Mouse (Mus musculus) thymus, postnatal 14 days (tissue): ENCODE data around the gene Slco1a1.
"Not testable (repeated sequence)": the region's sequence is repeated elsewhere in the genome, so short reads cannot be mapped to it uniquely, and the experiment has no call there.

Source experiments
- DNase-seq: peaks from one replicate; pipeline ENCODE4 v3.0.0; 2021

The Slco1a1 gene

DNA sequence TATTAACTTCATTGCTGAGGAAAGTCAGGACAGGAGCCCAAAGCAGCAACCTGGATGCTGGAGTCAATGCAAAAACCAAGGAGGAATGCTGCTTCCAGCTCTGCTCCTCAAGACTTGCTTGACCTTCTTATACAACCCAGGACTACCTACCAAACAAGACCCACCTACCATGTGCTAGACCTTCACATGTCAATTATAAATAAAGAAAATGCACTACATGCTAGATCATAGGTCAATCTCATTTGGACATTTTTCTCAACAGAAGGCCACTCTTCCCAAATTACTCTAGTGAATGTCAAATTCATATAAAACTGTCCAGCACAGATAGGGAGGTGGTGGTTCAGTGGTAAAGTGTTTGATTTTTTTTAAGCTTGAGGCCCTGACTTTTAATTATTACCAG is at the start of gene Slco1a1:
Slco1a1 (minus strand) TSS at position 101 of the 400 bp plus-strand sequence.
- no peak for DNase-seq

DNA sequence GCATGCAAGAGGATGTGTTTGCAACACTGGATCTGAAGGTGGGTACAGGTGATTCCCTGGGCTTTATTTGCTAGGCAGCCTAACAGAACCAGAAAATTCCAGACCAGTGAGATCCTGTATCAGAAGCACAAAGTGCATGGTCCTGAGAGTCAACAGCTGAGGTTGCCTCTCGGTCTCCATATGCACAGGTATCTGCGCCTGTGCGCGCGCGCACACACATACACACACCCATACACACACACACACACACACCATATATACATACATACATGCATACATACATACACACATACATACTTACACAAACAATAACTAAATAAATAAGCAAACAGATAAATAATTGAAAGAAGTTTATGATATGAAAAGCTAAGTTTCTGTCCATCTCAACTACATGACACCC is 40.0 kb upstream of the Slco1a1 start:
- DNase-seq: no peak

DNA sequence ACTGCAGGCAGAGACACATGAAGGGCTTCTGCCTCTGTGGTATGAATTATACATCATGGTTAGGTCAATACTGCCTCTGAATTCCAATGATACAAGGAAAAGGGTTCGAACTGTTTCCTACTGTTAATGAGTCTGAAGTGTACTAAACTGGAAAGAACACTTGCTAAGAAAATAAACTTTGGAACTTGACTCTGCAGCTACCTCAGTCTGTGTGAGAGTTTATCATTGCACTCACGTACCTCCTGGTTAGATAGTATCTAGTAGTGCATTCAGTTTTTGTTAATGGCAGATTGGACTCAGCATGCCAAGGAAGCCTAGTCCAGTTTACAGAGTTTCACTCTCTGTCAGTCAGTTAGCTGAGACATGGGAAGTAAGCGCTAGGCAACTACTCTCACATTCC is 37.9 kb upstream of the Slco1a1 start:
- no peak for DNase-seq

DNA sequence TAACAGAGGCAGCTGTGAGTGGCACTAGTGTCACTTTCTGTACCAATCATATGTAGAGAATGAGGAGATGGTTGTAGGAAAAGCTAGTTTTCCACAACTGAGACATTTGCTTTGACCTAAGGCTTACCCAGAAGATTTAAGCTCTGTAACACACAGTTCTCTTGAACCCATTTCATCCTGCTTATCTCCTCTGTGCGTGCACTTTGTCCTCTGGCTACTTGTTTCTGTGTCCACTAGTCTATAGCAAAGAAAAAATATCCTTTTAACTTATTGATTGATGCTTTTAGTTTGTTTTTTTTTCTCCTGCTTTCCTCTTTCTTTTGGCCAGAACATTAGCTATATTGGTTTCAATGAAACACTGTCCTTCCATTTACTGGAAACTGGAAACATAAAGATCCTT is 15.7 kb upstream of the Slco1a1 start:
- DNase-seq: no peak

DNA sequence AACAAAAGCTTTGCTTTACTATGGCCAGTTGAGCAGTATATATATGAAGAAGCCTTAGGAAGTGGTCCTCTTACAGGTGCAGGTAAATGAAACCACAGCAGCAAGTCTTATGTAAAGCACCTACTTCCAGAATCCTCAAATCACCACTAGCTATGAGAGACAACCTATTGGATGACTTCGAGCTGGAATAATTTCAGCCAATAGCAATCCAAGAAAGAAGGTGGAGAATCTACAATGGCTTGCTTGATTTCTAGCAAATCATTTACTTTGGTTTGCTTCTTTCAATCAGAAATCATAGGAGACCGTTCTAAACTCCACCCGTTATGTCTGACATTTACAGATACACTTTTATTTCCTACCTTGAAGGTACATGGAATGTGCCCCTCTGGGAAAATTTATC is 15.1 kb upstream of the Slco1a1 start:
- no peak for DNase-seq

DNA sequence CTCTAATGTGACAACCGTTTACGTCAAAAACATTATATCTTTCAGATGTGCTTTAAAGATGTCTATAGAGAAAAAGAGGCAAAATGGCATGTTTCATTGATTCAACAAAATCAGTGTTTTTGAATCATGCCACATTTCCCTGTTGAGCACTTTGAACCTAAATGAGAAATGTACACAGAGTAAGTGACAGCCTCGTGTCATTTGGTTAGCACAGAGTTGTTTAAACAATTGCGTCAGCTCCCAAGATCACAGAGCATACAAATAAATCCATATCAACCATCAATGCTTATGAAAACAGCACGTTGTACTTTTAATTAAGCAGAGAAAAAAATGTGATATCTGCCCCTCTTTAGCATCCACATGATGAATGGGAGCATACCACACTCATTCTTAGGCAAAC is 13.7 kb upstream of the Slco1a1 start:
- no peak for DNase-seq

DNA sequence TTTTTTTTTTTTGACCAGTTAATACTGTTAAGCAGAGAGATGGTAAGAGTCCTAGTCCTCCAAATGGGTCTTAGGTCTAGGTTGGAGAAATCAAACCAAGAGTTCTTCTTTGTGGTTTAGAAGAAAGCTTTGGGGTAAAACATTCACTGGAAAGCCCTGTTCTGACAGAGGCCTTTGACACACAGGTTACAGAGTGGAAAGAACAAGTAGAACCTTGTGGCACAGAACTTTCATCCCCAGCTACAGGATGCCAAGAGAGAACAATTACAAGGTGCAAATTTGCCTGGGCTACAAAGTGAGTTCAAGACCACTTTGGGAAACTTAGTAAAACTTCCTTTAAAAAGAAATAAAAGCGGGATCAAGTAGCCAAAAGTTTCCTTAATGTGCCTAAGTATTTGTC is 6.3 kb downstream of the Slco1a1 start:
- DNase-seq: no peak

DNA sequence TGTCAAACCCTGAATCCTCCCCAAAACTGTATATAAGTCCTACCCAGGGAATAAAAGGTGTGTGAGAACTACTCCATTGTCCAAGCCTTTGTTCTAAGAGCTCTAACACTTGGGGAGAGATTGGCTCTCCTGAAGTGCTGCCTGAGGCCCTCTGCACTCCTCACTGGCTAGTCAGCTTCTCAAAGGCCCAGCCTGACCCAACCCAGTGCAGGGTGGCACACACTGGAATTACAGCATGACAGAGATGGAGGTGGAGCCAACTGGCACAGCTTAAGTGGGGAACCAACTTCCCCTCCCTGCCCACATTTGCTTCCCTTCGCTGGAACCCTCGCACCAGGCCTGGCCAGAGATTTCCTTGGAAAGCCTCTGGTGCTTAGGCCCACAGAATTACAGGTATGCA is 48.6 kb downstream of the Slco1a1 start:
- no peak for DNase-seq

DNA sequence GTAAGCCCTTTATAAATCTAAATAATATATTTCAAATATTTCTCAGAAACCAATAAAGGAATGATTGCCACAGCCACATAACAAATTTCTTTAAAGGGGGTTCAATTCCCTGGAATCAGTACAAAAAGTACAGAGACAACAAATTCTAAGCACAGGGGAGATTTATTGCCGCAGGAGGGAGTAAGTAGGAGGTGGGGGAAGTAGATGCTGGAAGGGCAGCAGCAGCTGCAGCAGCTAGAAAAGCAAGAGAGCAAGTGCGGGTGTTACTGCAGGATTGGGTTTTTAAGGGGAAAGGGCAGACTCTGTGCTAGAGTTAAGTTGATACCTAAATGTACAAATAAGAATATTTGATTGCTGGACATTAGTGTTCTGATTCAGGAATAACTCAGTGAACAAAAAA is 57.0 kb downstream of the Slco1a1 start:
- DNase-seq: no peak

DNA sequence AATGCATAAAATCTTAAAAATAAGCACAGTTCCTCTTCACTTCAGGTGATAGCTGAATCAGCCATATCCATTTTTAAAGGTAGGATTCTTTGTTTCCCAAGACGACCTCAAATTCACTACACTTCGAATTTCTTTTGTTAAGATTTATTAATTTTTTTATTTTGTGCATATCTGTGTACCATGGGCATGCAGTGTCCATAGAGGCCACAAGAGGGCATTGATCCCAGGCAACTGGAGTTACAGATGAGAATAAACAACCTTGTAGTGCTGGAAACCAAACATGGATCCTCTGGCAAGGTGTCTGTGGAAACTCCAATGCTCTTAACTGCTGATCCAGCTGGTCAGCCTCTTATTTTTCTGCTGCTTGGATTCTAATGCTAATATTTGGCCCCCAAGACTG is 58.5 kb downstream of the Slco1a1 start:
- DNase-seq: no peak

DNA sequence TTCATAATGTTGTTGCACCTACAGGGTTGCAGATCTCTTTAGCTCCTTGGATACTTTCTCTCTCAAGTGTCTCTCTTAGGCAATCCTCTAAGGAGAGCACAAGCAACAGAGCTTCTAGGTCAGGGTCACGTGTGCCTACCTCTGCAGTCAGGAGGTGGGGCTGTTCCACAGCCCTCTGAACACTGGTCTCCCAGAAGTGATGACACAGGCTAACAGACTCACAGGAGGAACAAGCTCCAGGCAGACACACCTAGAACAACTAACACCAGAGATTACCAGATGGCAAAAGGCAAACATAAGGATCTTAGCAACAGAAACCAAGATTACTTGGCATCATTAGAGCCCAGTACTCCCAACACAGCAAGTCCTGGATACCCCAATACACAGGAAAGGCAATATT is 64.2 kb downstream of the Slco1a1 start:
- DNase-seq: no peak

DNA sequence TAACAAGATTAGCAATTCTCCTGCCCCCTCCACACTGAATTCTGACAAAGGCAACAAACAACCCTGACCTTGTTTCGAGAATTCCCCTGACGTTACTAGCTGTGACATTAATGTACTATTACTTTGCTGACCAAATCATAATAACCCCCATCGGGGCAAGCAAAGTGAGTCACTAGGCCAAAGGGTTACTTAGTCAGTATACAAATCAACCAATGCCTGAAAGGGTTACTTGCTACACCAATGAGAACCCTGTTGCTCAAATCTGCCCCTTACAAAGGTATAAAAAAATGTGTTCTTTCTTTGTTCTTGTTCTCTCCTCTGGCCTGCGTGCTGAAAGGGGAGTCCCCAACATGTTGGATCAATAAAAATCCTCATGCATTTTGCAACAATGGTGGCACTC is 71.0 kb downstream of the Slco1a1 start:
- not testable (repeated sequence) for DNase-seq

DNA sequence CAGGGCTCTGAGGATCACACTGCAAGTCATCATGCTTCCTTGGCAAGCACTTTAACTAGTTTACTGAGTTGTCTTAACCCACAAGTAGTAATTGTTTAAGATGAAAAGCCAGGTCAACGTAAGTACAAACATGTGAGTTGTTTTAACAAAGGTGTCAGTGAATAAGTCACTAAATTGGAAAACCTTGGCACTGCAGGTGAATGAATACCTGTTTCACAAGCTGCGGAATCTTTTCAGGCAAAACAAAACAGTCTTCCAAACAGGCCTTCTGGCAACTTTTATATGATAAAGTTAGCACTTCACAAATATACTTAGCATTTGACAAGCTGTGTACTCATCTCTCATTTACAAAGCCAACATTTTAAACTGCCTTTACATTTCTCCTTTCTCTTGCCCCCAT is 75.1 kb downstream of the Slco1a1 start:
- DNase-seq: no peak

DNA sequence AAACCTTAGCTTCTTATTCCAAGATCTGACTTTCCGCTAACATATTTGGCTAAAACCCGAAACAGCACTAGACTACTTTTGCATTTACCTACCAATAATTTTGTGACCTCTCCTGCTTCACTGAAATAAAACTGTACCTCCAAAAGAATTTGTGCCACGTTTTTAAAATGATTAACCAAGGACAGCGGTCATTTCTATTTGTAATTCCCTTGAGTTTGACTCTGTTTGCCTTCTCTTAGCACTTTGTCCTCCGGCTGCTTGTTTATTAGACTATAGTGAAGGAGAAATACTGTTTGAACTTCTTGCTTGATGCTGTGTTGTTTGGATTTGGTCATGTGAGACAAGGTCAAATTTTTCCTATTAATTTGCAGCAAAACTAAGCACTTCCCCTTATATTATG is 78.0 kb downstream of the Slco1a1 start:
- no peak for DNase-seq

DNA sequence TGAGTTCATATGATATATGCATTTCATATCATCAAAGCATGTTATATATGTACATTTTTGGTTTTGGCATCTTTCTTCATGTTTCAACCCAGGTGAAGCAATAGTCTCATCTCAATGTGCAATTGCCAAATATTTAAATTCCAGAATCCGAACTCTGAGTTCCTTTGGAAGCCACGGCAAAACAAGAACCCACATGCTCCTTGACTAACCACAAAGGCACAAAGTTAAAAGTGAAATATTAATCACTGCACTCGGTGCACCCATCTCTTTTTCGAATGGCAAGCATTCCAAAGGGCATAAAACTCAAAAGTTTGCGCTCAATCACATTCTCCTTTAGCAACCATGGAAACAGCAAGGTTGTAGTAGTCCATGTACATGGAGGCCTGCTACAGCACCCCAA is 80.7 kb downstream of the Slco1a1 start:
- DNase-seq: no peak

DNA sequence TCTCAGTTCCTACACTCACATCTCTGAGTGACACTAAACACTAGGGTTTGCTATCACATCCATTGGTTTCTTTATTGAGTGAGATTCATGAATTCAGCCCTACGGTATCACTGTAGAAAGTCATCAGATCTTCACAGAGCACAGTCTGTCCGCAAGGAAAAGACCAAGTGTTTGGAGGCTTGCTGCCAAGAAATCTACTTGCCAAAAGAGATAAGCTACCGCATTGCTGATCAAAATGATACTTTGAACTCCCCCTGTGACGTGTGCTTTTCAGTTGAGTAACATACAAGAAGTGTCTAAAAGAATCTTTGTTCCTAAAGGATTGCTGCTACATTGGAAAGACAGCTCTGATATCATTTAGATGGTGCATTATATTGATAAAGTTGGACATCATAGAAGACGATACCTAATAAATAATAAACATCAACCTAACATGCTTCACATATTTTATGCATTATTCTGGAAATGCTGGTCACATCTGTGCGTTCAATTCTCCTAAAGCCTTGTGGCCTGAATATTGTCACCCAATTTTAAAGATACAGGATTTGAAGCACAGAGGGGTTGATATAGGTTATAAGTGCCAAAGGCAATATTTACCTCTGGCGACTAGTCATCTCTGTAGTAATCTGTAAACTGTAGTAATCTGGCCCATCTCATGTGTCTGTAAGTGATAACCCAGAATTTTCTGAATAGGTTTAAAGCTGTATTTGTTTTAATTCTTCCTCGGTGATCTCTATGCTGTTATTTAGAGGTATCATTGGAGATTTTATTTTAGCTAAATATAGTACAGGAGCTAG is 88.8 kb downstream of the Slco1a1 start:
- no peak for DNase-seq
